Mouse (Mus musculus) bone marrow, adult 2 months (tissue): Measurements from ENCODE around the gene Tmem108. TPM values are rescaled to one million over a fixed set of nuclear protein-coding genes. Genes with fewer than 3 reads are reported as not detected.

Source experiments
- H3K27ac ChIP-seq: fragments of 200-500 bp; 2 replicates; pipeline ENCODE4 v1.5.1; 2012; ENCODE audit warnings: low read depth, mild to moderate bottlenecking, control low read depth, inconsistent platforms, low read length; ENCODE audit not compliant: control insufficient read depth, poor library complexity, insufficient read depth
- H3K4me1 ChIP-seq: fragments of 200-500 bp; 2 replicates; pipeline ENCODE4 v1.6.1; 2011; ENCODE audit warnings: low read length; ENCODE audit not compliant: control insufficient read depth, insufficient read depth
- H3K4me3 ChIP-seq: fragments of 200-500 bp; replicated peaks from 2 replicates; pipeline ENCODE3; 2011; ENCODE audit warnings: mild to moderate bottlenecking, low read depth, low read length, control low read depth; ENCODE audit not compliant: control insufficient read depth
- CTCF ChIP-seq: fragments of 200-500 bp; IDR thresholded peaks from 2 replicates; pipeline ENCODE4 v1.5.1; 2011; ENCODE audit warnings: low read length, control low read depth; ENCODE audit not compliant: control insufficient read depth, insufficient read depth
- POLR2A ChIP-seq: fragments of 200-500 bp; IDR thresholded peaks from 2 replicates; pipeline ENCODE4 v1.6.1; 2011; ENCODE audit warnings: low read depth, mild to moderate bottlenecking, control low read depth, low read length, borderline replicate concordance; ENCODE audit not compliant: control insufficient read depth
- WGBS: fragments of 180-500 bp; shearing (Covaris S2); methylation state at CpG from one replicate; pipeline ENCODE4 v1.1.7; 2018; 5-methylcytosine and 5-hydroxymethylcytosine counted together
- polyA plus RNA-seq: library from polyadenylated mRNA; stranded (reverse); fragments of >200 nt; gene quantifications from 2 replicates; pipeline ENCODE4 v1.2.4, GENCODE M21; 2011; ENCODE audit warnings: low replicate concordance; ENCODE audit not compliant: missing spikeins, insufficient read depth, insufficient read length

The Tmem108 gene
- polyA plus RNA-seq, 1 experiment = 3.3 TPM

DNA sequence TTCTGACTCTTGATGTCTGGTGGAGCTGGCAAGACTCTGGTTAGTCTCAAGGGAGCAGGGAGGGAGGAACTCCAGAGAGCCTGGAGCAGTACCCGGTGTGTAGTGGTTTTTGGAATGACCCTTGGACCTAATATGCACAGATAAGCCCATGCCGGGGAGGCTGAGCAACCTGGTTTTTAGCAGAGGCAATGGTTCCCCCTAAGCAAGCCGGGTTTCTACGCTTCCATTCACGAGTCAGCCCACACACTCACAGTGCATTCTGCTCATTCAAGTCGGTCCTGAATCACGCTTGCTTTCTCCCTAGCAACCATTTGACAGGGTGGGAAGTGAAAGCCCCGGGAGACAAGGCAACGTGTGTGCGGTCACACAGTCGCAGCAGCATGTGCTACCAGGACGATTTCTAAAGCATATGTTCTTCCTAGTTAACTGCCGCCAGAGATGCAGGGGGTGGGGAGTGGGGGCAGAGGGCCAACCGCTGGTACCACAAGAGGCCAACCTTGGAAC lies 259.7 kb downstream of the Tmem108 start:
- H3K27ac ChIP-seq = no peak overlapping the region
- no peak for TF ChIP-seq CTCF
- no peak for TF ChIP-seq POLR2A
- WGBS = 36% methylated on average over 14 of the region's 14 CpGs
- no peaks in the 10 kb centered on the region for H3K4me1 ChIP-seq
- H3K4me3 ChIP-seq = no peak overlapping the region

DNA sequence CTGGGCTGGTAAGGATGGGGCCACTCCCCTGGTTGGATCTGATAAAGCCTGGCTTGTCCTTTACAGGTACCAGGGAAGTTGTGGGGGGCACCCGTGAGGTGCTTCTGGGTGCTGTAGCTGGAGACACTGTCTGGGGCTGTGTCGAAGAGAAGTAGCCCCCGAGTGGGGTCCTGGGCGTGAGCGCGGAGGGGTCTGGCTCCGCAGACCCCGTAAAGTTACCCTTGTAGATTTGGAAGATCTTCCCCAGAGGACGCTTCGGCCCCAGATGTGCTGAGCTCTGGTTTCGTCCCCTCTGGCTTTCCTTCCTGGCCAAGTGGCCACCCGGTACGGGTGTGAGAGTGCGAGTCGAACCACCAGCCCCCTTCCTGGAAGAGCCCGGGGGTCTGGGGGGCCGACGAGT lies 262.3 kb downstream of the Tmem108 start:
- Histone ChIP-seq H3K27ac (no peak overlapping the region), H3K4me1 (no peaks in the 10 kb centered on the region), H3K4me3 (no peak overlapping the region)
- no peak for TF ChIP-seq POLR2A
- TF ChIP-seq CTCF = no peak
- WGBS = 69% methylated on average over 18 of the region's 18 CpGs

DNA sequence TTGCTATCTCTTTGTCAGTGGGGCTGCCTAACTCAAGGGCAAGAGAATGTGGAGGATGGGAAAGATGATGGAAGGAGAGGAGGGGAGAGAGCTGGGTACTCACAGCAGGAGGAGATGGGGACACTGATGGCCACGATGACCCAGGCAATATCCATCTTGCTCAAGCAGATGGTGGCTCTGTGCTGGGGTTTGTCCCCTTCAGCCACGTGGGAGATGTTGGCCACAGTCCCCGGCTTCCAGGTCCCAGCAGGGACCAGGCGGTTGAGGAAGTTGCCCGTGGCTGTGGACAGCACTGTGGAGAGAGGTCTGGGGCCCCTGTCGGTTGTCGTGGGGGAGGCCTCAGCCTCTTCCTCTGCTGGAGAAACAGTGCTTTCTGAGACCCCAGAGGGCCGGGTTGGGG lies 262.9 kb downstream of the Tmem108 start:
- H3K4me3 ChIP-seq = no peak overlapping the region
- WGBS = 7% methylated on average over 8 of the region's 8 CpGs
- TF ChIP-seq CTCF (no peak), POLR2A (no peak)
- H3K27ac ChIP-seq = no peak overlapping the region
- H3K4me1 ChIP-seq = no peaks in the 10 kb centered on the region

DNA sequence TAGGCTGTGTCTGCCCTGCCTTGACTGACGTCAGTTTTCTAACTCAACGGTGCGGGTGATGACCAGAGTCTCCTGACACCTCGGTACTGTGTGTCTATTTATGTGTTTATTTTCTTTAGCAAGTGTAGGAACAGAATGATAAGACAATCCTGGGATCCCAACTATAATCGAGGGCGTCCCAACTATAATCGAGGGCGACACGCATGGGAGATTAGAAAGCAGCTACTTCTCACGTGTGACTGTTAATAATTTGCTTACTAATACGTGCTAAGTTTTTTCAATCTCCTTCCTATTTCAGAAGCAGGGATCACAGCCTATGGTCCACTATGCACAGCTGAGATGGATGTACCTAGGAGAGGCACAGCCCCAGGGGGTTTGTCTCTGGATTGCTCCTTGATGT lies 266.2 kb downstream of the Tmem108 start:
- WGBS = 80% methylated on average over 11 of the region's 11 CpGs
- Histone ChIP-seq H3K27ac (no peak overlapping the region), H3K4me1 (no peaks in the 10 kb centered on the region), H3K4me3 (no peak overlapping the region)
- no peak for TF ChIP-seq CTCF
- TF ChIP-seq POLR2A = no peak

DNA sequence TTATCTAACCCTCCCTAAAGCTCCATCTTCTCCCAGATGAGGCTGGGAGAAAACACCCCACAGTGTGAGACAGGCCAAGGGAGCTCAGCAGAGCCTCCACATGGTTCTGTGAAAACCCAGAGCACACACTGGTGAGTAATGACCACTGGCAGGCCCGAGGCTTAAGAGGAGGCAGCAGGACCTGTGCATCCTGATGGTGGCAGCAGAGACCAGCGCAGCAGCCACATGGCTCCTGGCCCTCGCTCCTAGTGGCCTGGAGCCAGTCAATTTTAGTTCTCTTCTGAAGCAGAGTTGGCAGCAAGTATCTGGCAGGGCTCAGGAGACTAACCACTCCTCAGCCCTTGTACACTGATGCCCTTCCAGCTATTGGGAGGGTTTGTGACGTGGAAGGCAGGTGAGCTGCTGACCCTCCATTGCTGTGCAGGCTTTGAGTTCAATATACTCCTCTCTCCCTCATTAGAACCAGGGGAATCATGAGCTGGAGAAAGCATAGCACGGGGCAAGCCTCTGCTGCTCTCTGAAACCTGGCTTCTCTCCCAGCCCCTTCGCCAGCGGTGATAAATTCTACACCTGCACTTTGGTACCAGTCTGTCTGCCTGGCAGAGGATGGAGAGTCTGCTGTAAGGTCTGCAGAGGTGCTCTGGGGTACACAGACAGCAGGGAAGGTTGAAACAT lies 267.2 kb downstream of the Tmem108 start:
- TF ChIP-seq CTCF (peak; percentile 88), POLR2A (no peak)
- Histone ChIP-seq H3K27ac (no peak overlapping the region), H3K4me3 (no peak overlapping the region), H3K4me1 (peaks cover 2% of the 10 kb centered on the region; the same call in 1 of the 2 replicates)
- WGBS = 53% methylated on average over 7 of the region's 7 CpGs

DNA sequence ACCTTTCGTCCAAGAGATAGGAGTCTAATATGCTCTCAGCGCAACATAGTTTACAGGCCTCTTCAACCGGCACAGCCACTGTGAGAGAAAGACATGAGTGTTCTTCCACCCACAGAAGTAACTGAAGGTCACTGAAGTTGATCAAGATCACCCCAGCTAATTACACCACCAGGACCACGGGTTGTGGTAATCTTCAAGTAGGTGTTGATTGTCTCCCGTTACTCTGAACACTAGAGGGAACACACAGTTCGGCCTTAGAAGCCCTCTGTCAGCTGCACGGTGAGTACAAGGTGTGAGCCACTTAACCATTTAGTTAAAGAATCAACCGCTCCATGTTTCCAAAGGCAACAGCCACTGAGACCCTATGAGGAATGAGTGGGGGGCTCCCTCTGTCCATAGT lies 269.7 kb downstream of the Tmem108 start:
- TF ChIP-seq POLR2A = no peak
- H3K27ac ChIP-seq = no peak overlapping the region
- no peak overlapping the region for H3K4me3 ChIP-seq
- WGBS = 73% methylated on average over 8 of the region's 8 CpGs
- H3K4me1 ChIP-seq = peaks cover 6% of the 10 kb centered on the region; the same call in 1 of the 2 replicates

DNA sequence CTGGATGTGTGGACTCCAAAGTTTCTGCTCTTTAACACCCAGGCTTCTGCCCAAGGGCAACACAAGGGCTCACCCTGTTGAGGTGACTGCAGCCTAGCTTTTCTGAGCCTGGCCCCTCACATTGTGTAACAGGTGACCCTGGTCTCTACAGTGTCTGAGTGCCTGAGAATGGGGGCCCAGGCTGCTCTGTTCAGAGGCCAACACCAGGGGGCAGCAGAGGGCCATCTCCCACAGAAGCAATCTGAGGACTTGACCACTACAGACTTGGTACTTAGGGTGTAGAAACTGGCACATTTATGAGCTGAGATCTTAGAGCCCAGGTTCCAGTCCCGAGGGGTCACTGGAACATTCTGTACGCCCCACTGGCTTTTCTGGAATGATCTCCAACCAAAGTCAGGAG lies 271.2 kb downstream of the Tmem108 start:
- WGBS = 30% methylated on average over 2 of the region's 2 CpGs
- H3K4me3 ChIP-seq = no peak overlapping the region
- TF ChIP-seq POLR2A = no peak
- TF ChIP-seq CTCF = peak; percentile 90
- H3K4me1 ChIP-seq = peaks cover 6% of the 10 kb centered on the region; the same call in 1 of the 2 replicates
- H3K27ac ChIP-seq = no peak overlapping the region

DNA sequence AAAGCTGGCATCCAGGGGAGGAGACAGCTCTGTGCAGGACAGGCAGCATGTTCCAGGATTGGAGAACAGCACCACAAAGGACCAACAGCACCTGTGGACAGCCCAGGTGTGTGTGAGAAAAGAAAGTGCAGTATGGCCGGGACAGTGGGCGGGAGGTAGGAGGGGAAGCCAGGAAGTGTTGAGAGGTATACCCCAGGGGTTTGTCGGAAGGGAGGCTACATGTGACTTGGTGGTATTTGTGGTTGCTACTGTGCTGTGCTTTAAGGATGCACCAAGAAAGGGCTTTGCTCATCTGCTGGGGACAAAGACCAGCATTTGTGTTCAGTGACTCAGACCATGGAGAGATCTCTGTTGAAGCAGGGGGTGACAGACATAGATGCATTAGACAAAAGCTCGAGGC lies 271.8 kb downstream of the Tmem108 start:
- WGBS = 36% methylated on average over 4 of the region's 4 CpGs
- no peak overlapping the region for H3K27ac ChIP-seq
- no peak for TF ChIP-seq CTCF
- TF ChIP-seq POLR2A = no peak
- H3K4me3 ChIP-seq = no peak overlapping the region
- peaks cover 6% of the 10 kb centered on the region; the same call in 1 of the 2 replicates for H3K4me1 ChIP-seq
